Mouse (Mus musculus): ENCODE data around the gene Fv1.
"Not testable (repeated sequence)": the region's sequence is repeated elsewhere in the genome, so short reads cannot be mapped to it uniquely, and the experiment has no call there.

Gene Fv1

DNA sequence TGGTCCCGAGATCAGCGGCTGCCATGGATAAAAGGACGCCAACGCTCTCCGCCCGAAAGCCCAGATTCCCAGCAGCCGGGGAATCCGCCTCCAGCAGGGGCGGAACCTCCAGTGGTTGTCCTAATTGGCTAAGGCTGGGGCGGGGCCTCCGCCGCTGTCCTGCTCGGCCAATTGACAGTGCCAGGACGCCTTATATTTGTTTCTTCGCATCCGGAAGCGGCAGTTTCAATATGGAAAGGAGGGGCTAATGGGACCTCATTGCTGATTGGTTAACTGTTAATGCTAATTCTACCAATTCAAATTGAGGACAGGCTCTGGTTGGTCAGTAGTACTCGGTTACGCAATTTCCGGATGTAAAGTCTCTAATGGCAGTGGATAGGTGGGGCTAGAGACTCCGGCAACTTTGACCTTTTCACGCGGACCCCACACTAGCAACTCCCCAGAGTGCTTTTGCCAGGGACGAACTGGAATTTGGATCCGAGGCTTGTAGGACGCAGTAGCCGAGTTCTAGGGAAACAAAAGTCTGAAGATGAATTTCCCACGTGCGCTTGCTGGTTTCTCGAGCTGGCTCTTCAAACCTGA, at the start of gene Fv1, which contains the start of gene Miip:
Fv1 (plus strand) TSS at position 530 of the 582 bp plus-strand sequence.
Miip (minus strand) TSS at position 367 of the 582 bp plus-strand sequence.
- DNase-seq = peak; percentile 89

DNA sequence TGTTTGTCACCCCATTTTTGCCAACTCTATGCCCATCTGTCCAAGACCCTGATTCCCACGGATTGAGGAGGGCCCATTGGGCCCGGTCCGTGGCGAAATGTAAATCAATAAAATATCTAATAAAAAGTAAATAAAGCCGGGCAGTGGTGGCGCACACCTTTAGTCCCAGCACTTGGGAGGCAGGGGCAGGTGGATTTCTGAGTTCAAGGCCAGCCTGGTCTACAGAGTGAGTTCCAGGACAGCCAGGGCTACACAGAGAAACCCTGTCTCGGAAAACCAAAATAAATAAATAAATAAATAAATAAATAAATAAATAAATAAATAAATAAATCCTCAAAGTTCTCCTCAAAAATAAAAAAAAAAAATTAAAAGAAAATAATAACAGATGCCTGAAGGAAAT, 49.1 kb upstream of the Fv1 start:
- DNase-seq = not testable (repeated sequence)

DNA sequence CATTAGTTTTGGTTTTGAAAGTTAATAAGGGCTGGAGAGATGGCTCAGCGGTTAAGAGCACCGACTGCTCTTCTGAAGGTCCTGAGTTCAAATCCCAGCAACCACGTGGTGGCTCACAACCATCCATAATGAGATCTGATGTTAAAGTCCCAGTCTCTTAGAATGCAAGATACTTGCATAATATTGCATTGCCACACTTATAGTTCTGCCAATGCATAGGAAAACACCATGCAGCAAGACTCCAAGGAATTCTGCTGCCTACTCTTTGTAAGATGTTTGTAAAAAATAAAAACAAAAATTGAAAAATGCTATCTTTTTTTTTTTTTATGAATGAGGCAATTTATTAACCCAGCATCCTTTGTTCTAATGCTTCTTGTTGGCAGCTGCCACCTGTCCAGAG, 47.4 kb upstream of the Fv1 start:
- DNase-seq = not testable (repeated sequence)

DNA sequence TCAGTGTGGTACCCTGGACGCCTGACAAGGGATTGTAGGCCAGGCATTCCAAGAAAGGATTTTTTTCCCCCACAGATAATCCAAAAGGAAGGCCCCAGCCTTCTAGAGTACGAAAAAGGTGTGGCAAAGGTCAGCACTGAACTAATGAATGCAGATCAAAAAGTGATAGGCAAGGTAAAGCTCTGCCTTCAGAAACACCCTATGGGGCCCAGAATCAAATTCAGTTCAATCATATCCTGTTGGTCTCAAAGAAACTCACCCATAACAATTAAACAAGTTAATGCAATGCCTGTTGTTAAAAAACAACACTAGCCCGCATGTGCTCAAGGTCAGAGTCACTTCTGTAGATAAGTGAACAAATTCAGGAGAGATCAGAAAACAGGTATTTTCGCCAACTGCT, 44.4 kb upstream of the Fv1 start:
- DNase-seq = no peak

DNA sequence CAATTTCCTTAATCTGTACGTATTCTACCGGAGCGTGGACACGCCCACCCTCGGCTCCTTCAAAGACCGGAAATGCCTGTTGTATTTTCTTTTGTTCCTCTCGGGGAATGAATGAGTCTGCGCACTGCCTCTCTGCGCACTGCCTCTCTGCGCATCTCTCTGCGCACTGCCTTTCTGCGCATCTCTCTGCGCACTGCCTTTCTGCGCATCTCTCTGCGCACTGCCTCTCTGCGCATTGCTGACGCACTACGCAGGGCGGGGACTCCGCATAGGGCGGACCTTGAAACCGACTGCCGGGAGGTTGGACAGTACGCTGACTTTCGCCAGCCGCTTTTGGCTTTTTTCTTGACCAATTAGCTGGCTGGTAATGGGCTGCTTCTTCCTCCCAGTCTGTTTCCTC, 29.5 kb upstream of the Fv1 start:
- DNase-seq = not testable (repeated sequence)

DNA sequence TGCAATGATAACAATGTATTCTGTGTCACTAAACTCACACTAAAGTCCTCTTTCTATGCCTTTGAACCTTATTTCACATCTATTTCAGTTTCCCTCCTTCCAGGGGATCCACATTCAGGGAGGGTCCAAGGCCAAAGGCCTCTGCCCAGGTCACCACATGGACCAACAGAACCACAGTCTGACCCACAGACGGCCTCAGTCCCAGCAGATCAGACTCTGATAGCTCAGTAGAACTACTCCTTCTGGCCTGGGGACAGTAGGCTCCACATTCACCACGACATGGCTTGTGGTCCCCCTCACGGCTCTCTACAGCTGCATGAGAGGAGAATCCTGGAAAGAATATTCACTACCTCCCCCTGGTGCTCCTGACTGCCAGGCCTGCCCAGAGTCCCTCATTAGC, 25.9 kb upstream of the Fv1 start:
- DNase-seq = no peak

DNA sequence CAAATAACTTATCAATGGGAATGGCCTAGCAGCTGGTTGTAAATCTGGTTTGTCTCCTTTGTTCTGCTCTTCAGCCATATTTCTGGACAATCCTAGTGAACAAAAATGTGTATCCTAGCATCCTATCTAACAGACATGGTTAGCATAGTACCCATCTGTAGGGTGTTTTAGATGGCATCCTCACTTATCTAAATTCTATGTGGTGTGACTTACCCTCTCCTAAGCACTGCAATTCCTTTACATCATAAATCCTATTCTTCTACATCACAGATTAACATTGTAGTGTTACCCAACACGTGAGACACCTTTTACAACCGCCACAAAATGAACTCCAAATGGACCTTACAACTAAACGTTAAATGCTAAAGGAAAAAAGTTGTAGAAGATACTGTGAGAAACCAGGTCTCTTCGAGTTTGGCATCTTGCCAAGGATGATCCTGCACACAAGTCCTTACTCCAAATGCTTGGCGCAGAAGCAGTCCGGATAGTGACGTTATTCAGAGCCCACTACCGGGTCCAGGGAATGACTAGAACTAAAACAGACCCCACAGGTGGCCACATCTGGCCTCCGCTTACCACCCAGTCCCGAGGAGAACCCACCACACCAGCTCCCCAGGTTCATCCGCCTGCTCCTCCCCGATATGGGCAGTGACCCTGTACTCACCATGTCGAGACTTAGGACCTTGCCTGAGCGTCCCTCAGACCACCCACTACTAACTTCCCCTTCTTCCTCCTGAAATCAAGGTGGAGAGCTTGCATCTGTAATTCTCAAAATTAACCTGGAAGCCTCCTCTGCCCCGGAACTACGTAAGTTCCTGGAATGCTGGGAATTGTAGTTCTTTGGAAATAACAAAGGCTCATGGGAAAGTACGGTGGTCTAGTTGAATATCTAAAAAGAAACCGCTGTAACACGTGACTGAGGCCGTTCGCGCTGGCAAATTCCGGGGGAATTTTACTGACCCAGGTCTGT, 20.9 kb upstream of the Fv1 start, which contains the start of gene Zfp933:
Zfp933 (minus strand) TSS at position 753 of the 970 bp plus-strand sequence.
- DNase-seq = peak; percentile 54

DNA sequence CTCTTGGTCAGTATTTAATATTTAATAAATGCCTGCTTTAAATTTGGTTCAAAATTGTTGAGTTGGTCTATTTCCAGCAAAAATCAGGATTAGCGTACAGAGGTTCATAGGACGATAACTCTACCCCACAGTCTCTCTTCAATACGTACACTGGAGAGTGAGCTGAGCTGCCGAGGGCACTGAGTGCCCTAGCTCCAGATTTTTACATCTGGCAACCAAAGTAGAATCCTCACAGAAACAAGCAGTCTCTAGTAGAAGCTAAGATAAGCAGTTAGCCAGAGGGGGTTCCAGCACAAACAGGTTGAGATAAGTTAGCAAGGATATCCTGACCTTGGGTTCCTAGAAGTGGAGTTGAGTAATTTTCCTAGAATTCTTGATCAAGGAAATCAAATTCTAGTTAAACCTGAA, 20.2 kb upstream of the Fv1 start:
- no peak for DNase-seq

DNA sequence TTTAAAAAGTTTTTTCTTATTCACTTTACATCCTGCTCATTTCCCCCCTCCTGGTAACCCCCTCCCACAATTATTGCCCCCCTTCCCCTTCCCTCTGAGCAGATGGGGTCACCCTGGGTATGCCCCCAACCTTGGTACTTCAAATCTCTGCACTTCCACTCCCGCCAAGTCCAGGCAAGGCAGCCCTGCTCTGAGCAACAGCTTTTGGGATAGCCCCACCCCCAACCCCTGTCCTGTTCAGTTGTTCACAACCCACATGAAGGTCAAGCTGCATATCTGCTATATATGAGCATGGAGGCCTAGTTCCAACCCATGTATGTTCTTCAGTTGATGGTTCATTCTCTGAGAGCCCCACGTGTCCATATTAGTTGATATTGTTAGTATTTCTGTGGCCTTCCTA, 18.0 kb upstream of the Fv1 start:
- DNase-seq = no peak

DNA sequence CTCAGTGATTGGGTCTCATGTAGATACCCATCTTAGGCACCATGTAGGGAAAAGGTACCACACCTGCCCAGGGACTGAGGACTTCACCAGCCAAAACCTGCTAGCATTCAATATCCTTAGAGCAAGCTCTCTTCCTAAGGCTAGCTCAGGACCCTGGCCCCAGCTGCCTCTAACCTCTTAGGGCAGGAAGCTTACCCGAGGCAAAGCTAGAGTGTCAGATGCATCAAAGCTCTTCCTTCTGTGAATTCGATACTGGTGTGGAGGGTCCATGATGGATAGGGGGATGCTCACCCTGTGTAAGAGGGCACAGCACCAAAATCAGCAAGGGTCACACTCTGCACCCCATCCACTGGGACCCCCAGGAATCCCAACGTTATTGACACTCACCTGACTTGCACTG, 6.7 kb upstream of the Fv1 start:
- no peak for DNase-seq

DNA sequence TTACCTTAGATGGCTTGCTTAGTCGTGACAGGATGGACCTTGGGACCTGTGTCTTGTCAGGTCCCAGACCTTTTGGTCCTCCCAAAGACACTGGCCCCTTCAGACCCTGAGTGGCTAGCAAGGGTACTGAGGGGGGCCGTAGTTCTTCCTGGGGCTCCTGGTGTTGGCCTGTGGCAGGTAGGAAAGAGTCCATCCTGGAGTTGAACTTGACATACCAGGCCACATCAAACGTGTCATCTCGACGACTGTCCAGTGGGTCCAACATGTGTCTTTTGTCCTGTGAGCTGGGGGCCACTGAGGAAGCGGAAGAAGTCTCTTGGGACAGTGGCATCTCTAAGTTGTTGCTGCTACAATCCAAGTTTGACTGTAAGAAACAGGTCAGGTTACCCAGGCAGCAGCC, 3.1 kb upstream of the Fv1 start:
- no peak for DNase-seq

DNA sequence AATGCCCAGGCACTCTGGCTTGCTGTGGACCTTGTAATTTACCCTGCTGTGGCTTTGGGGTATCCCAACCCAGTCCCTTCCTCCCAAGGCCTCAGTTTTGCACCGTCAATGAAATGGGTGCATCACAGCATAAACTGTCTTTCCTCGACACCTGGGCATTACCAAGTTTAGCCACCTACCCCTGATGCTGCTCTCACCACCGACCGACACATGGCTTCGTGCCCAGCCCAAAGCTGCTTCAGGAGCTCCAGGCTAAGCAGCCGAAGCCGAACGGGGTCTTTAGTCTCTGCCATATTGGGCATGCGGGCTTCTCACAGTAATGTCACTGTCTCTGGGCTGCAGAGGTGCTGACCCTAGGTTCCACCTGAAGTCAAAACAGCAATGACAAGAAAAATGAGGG, 2.7 kb upstream of the Fv1 start:
- DNase-seq = no peak

DNA sequence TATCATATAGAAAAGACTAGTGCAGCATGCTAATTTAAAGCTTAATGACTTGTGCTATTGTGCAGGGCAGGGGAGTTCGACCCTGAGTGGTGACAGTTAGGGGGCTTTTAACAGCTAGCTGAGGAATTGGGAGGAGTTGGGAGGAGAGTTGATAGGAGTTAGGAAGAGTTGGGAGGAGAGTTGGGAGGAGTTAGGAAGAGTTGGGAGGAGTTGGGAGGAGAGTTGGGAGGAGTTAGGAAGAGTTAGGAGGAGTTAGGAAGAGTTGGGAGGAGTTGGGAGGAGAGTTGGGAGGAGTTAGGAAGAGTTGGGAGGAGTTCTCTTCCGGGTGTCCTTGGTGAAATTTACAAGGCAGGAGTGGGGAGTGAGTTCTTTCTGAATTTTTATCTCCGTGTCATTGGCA, 2.0 kb upstream of the Fv1 start:
- not testable (repeated sequence) for DNase-seq

DNA sequence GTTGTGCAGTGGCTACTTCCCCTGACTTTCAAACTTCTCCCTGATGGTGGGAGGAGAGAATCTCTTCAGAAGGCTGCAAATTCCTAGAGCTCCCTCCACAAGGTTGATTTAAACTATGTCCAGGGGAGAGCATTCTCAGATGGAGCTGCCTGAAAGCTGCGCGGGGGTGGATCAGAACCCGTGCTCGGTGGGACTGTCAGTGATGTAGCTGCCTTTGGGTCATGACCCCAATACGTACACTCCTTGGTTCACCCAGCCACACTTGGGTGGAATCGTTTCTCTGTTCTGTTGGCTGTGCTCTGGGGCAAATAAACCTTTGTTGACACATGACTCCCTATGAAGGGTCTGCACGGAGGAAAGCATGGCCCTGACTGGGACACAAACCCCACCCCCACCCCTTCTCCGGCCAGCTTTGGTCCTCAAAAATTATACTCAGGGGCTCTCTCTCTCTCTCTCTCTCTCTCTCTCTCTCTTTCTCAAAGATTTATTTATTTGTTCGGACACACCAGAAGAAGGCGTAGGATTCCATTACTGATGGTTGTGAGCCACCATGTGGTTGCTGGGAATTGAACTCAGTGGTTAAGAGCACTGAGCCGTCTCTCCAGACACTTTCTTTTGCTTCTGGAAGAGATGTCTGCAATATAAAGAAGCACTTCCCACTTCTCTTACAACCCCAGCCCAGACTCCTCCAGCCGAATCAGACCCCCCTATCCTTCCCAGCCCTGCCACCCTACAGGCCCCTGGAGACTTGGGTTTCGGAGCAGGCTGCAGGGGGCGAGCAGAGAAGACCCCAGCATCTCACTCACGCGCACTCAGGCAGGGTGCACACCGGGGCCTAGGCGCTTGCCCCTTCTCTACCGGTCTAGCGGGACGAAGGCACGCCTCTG, 973 bp upstream of the Fv1 start:
- DNase-seq = no peak

DNA sequence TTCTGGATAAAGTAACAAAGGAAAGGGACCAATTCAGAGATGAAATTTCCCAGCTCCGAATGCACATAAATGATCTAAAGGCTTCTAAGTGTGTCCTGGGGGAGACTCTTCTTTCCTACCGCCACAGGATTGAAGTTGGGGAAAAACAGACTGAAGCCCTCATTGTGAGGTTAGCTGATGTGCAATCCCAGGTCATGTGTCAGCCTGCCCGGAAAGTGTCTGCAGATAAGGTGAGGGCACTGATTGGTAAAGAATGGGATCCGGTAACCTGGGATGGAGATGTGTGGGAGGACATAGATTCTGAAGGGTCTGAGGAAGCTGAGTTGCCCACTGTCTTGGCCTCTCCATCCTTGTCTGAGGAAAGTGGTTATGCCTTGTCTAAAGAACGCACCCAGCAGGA, 459 bp downstream of the Fv1 start:
- DNase-seq = no peak

DNA sequence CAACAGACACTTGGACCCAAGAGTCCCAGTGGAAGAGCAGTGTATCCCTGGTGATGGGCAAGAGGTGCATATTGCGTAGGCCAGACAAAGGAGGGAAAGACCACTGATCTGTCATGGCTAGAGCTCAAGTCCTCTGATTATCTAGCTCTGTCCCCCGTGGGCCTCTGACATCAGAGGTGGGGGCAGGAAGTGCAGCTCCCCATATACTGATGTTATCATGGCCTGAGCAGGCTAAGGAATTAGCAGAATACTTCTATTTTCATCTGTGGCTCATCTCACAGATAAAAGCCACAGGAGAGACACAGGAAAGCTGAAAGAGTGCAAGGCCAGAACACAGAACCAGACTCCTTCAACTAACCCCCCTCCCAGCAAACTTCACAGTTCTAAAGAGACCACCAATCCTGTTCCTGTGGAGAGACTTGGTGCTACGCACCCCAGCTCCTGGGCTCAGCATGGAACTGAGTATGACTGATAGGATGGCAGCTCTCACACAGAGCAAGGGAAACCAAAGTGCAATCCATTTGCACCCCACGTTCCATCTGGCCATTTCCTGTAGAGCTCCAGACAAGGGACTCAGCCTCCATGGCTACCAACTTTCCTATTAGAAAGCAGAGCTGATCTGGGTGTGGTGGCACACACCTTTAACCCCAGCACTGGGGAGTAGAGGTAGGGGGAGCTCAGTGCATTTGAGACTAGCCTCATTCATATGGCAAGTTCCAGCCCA, 7.2 kb downstream of the Fv1 start:
- no peak for DNase-seq

DNA sequence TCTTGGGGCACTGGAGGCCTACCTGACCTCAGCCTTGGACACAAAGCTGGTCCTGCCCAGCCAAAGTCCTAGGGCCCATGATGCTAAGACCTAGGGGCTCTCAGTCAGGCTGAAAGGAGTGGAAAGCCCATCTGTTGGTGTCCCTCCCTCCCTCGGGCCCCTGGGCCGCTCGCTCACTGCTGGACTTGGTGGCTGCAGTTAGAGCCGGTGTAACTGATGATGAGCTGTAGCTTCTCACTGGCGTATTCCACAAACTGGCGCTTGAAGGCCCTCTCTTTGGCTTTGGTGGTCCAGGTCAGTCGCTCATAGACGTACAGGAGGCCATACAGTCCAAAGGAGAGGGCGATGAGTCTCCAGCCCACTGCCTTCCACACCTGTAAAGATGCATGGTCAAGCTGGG, 9.8 kb downstream of the Fv1 start:
- DNase-seq = no peak

DNA sequence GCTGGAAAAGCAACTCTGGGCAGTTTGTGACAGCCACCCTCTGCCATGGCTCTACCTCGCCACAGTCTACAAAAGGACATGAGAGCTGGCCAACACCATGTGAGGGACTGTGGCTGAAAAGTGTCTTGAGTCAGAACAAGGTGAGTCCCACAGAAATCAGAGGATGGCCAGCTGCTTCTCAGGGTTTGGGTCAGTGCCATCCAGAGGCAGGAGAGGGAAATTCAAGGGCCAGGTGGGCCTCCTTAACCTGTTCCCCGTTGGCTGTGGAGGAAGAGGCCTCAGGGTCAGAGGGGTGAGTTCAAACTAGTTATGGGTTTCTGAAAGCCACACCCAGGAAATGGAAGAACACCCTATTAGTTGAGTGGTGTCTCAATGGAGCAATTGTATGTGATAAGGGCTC, 10.7 kb downstream of the Fv1 start:
- DNase-seq = no peak

DNA sequence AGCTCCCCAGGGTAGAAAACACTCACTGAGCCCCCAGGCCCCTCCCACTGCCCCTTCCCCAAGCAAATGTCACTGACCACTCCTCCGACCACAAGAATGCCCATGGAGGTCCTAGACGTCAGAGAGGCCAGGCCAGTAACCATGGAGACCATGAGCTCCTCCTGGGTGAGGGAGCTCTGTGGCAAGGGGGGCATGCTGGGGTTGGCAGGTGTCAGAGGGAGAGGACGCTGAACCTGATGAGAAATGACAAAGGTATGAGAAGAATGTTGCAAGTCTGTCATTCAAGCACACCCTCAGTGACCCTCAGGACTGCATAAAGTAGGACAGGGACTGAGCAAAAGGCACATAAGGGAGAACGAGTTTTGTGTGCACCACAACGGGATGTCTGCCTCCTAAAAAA, 11.1 kb downstream of the Fv1 start:
- DNase-seq = no peak

DNA sequence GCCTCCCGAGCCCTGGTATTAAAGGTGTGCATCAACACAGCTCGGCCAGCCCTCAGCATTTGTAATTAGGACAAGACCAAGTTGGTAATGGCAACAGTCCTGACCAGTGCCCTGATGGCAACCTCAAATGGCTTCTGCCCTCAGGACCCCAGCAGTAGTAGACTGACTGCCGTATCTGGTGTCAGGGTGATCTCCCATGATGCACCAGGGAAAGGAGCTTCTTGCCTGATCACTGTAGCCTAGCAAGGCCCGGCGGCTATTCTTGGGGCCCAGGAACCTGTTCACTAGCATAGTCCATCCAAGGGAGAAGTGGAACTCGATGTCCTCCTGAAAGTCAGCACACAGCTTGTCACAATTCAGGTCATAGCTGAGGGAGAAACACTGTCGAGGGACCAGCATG, 13.0 kb downstream of the Fv1 start:
- no peak for DNase-seq

DNA sequence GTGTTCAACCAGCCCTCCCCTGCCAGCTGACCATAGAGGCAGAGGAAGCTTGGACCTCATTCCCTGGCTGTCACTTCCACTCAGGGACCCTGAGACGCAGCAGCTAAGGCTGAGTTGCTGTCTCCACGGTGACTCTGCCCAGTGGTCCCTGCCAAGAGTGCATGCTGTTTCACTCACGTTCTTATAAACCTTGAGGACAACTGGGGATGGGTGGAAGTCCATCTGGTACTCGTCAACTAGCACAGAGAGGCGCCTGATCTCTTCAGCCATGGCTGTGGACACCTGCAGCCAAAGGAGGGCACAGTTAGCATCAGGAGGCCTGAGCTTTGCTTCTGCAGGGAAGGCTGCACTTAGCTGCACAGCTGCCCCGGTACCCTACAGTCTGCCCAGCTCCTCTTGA, 14.3 kb downstream of the Fv1 start:
- no peak for DNase-seq

DNA sequence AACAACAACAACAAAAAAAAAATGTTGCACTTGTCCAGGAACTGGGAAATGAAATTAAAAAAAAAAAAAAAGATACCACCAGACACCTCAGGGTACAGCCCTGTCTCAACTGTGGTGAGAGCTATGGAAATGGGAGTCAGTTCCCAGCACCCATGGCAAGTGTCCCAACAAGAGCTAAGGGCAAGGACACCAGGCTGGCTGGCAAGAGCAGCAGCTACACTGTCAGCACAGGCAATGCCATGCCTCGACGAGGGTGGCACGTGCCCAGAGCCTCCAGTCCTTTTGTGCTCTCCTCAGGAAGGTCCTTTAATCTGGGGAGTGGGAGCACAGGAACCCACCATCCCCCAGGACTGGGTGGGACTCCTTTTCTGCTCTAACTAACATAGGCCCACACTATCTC, 15.4 kb downstream of the Fv1 start:
- no peak for DNase-seq

DNA sequence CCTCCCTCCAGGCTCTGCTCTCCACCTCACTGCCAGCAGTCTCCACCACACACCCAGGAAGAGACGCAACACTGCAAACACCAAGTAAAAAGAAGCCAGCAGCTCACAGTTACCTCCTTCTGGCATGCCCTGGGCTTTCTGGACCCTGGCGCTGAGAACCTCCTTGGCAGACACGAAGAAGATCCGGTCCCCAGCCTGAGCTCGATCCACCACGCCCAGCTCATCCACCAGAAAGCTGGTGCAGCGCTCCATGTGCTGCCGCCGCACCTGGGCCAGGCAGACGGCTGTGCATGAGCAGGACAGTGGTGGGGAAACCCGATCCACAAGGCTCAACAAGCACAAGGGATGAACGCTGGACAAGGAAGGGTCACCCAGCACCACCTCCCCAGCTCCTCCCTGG, 17.4 kb downstream of the Fv1 start:
- no peak for DNase-seq
